In genomic region chr3:154879080-154879479, GRCm38 (mm10) we compare ENCODE assay signal across 14 mouse cellular contexts.
"Had no signal": no experiment of that assay in that cellular context is flagged by ENCODE, and none has a peak within 500 bp of the region (broad histone marks: within the 10 kb centered on the region; RNA-seq: fewer than 3 reads in every experiment).

No protein-coding gene starts in this region.

- DNase-seq: kidney, adult 18-20 months; kidney, postnatal 10 days; lung, adult 2 months; lung, postnatal 36 days; retina, postnatal 1 day; right cerebral cortex, postnatal 4 days; thymus, postnatal 36 days had no signal

- H3K4me1 ChIP-seq: limb, embryonic 15.5 days; neural tube, embryonic 13.5 days; stomach, embryonic 15.5 days had no signal

- H3K36me3 ChIP-seq: limb, embryonic 15.5 days; midbrain, embryonic 15.5 days; neural tube, embryonic 13.5 days; stomach, embryonic 15.5 days had no signal

- ATAC-seq: lung, postnatal 0 days; midbrain, embryonic 15.5 days had no signal

- H3K9me3 ChIP-seq: limb, embryonic 15.5 days; midbrain, embryonic 15.5 days; neural tube, embryonic 13.5 days; stomach, embryonic 15.5 days had no signal

- H3K4me2 ChIP-seq: limb, embryonic 15.5 days; midbrain, embryonic 11.5 days; midbrain, embryonic 15.5 days; neural tube, embryonic 13.5 days; stomach, embryonic 15.5 days had no signal

- H3K27me3 ChIP-seq: limb, embryonic 15.5 days; midbrain, embryonic 15.5 days; neural tube, embryonic 13.5 days; stomach, embryonic 15.5 days had no signal

- H3K9ac ChIP-seq: limb, embryonic 15.5 days; midbrain, embryonic 15.5 days; neural tube, embryonic 13.5 days; stomach, embryonic 15.5 days had no signal

- H3K4me3 ChIP-seq: left cerebral cortex, adult 2 months; limb, embryonic 15.5 days; midbrain, embryonic 15.5 days; neural tube, embryonic 13.5 days; stomach, embryonic 15.5 days had no signal

- H3K27ac ChIP-seq: left cerebral cortex, adult 2 months; limb, embryonic 15.5 days; midbrain, embryonic 15.5 days; neural tube, embryonic 13.5 days; stomach, embryonic 15.5 days had no signal
